Mouse (Mus musculus): Measurements from ENCODE around the gene Ms4a1. TPM values are rescaled to one million over a fixed set of nuclear protein-coding genes. Genes with fewer than 3 reads are reported as not detected.

Gene Ms4a1
- total RNA-seq, 2 experiments from 2014 or later, result 0.10 to 0.20 TPM

Other genes starting within 250 kb of the Ms4a1 start
- not detected for gene Ms4a18, start 248.2 kb downstream of the Ms4a1 start, total RNA-seq (2021)
- gene Ms4a8a, start 185.1 kb downstream of the Ms4a1 start, total RNA-seq (2021), result 1 to 10 TPM; 1.4 to 3.9 TPM
- not detected for gene 1700017D01Rik, start 135.4 kb downstream of the Ms4a1 start, total RNA-seq (2021)
- not detected for gene 1700025F22Rik, start 100.9 kb downstream of the Ms4a1 start, total RNA-seq (2021)
- gene Ms4a13, start 69.5 kb downstream of the Ms4a1 start, total RNA-seq (2021), result not detected
- not detected for gene Ms4a12, start 33.8 kb downstream of the Ms4a1 start, total RNA-seq (2021)
- not detected for gene Ms4a5, start 17.6 kb upstream of the Ms4a1 start, total RNA-seq (2021)
- gene Ms4a14, start 48.2 kb upstream of the Ms4a1 start, total RNA-seq (2021), result under 1 TPM in 1 of 2 experiments, not detected in 1; 0.10 TPM
- 1 to 10 TPM in 1 of 2 experiments, under 1 TPM in 1; 0.79 to 2.9 TPM for gene Ms4a7, start 69.9 kb upstream of the Ms4a1 start, total RNA-seq (2021)
- 1 to 10 TPM; 4.4 to 9.7 TPM for gene Ms4a4a, start 109.3 kb upstream of the Ms4a1 start, total RNA-seq (2021)
- under 1 TPM; 0.72 to 0.73 TPM for gene Ms4a4c, start 138.5 kb upstream of the Ms4a1 start, total RNA-seq (2021)
- gene Ms4a4b, start 177.3 kb upstream of the Ms4a1 start, total RNA-seq (2021), result under 1 TPM; 0.59 to 0.76 TPM
- gene Ms4a6c, start 203.1 kb upstream of the Ms4a1 start, total RNA-seq (2021), result 10 to 100 TPM in 1 of 2 experiments, 1 to 10 TPM in 1; 9.0 to 12.9 TPM
- under 1 TPM in 1 of 2 experiments, not detected in 1; 0.36 TPM for gene Gm8369, start 219.7 kb upstream of the Ms4a1 start, total RNA-seq (2021)

Measured in adrenal gland, postnatal 36 days (tissue).